Mouse (Mus musculus): ENCODE measurements around the gene Tk2. TPM values are rescaled to one million over a fixed set of nuclear protein-coding genes. Genes with fewer than 3 reads are reported as not detected.

Tk2 gene
- total RNA-seq, 2 experiments from 2014 or later = 41.3 to 41.5 TPM

GRCm38 (mm10) chr8:104232039-104232438 lies 16.3 kb downstream of the Tk2 start:
- DNase-seq (ENCODE audit: low spot score in 2 of 2) = no peak
- intact Hi-C loops (cut with DNase I) = no loop called here

GRCm38 (mm10) chr8:104230377-104230776 lies 18.0 kb downstream of the Tk2 start:
- intact Hi-C loops (cut with DNase I) = no loop called here
- DNase-seq (ENCODE audit: low spot score in 2 of 2) = no peak

GRCm38 (mm10) chr8:104227048-104227447 lies 21.3 kb downstream of the Tk2 start:
- intact Hi-C loops (cut with DNase I) = no loop called here
- DNase-seq (ENCODE audit: low spot score in 2 of 2) = no peak

DNA sequence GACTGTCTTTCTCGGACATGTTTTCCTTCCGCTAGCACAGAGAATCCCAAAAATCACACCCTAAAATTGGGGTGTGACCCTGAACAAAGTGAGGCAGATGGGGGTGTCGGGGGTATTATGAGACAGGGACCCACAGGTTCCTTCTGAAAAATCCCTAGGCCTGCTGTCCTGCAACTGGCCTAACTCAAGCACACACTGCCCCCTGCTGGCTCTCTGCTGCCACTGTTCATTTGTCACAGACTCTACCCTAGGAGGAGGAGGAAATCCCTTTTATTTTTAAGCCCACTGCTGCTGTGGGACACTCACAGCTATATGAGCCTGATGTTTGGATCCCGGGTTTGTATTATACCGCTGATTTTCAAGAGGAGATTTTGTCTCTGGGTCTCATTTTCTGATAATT lies 28.6 kb downstream of the Tk2 start:
- intact Hi-C loops (cut with DNase I) = loop anchor here (1.0 to 5.0 kb wide), 2 partner anchors 74 to 123 kb away; no protein-coding TSS in a partner anchor
- peak; percentile 60 to 76 for DNase-seq (ENCODE audit: low spot score in 2 of 2)

DNA sequence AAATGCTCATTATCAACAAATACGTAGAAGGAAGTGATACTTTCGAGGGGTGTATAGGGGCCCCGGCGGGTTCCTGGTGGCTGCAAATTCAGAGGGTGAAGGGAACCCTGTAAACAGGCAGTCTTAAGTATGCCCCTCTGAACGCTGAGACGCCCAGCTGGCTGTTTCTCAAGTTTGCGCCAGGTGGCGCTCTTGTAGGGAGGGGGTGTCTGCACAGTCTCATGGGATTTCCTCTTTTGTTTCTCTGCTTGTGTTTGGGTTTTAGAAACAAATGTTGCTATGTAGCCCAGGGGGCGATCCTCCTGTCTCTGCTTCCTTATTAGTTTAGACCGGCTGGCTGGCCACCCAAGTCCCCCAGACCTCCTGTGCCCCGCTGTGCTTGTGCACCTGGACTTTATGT lies 29.3 kb downstream of the Tk2 start:
- intact Hi-C loops (cut with DNase I) = loop anchor here (1.0 to 5.0 kb wide), 2 partner anchors 73 to 122 kb away; no protein-coding TSS in a partner anchor
- peak; percentile 40 to 53 for DNase-seq (ENCODE audit: low spot score in 2 of 2)

- intact Hi-C loops (cut with DNase I) = loop anchor here (5.0 kb wide), 1 partner anchor 120 kb away; no protein-coding TSS in a partner anchor
- no peak for DNase-seq (ENCODE audit: low spot score in 2 of 2)
These were observed 30.8 kb downstream of the Tk2 start for GRCm38 (mm10) chr8:104217601-104218000.

GRCm38 (mm10) chr8:104205292-104205691 lies 43.1 kb downstream of the Tk2 start:
- DNase-seq (ENCODE audit: low spot score in 2 of 2) = no peak
- intact Hi-C loops (cut with DNase I) = no loop called here

GRCm38 (mm10) chr8:104202320-104202719 lies 46.0 kb downstream of the Tk2 start:
- no peak for DNase-seq (ENCODE audit: low spot score in 2 of 2)
- intact Hi-C loops (cut with DNase I) = no loop called here

DNA sequence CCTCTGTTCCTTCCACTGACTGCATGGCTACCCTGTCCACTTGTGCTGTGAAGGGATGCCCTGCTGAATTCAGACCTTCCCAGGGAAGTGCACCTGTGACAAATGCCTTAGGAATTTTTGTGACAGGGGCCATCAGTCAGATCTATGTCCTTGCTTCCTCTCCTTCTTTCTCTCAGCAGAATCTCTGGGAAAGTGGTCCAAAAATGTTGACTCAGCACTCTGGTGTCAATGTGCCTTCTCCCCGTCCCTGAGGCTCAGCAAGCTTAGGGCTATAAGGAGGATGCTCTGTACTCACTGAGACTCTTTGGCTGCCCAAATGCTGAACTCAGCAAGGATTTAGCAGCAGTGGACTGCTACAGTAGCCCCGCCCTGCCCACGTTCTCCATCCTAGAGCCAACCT lies 46.7 kb downstream of the Tk2 start:
- no peak for DNase-seq (ENCODE audit: low spot score in 2 of 2)
- intact Hi-C loops (cut with DNase I) = no loop called here

GRCm38 (mm10) chr8:104199802-104200201 lies 48.6 kb downstream of the Tk2 start:
- intact Hi-C loops (cut with DNase I) = no loop called here
- DNase-seq (ENCODE audit: low spot score in 2 of 2) = no peak

GRCm38 (mm10) chr8:104191496-104191895 lies 56.9 kb downstream of the Tk2 start:
- intact Hi-C loops (cut with DNase I) = no loop called here
- no peak for DNase-seq (ENCODE audit: low spot score in 2 of 2)

DNA sequence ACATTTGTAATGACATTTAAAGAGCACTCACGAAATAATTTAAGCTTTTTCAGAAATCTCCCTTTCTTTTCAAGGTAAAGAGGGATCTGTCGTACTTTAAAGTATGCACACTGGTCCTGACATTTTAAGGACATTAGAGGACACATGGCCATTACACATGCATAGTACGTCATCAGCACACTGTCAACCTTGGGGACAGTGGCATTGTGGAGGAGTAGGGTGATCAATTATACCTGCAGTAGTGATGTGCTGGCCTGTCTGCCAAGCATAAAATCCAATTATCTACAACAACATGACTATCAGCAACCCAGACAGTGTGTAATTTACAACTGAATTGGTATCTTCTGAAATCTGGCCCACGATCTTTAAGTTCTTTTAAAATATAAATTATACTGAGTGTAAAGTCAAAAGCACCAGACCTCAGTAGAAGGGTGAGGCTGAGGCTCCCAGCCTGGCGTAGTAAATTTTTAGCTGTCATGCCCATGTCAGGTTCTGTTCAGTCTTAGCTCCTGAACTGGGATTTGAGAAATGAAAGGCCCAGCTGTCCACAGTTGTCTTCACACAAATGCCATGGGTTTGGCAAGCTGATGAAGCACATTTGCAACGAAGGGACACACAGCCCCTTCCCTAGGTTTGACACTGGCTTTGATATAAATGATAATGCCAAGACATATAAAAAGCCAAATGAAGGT lies 57.4 kb downstream of the Tk2 start:
- intact Hi-C loops (cut with DNase I) = no loop called here
- DNase-seq (ENCODE audit: low spot score in 2 of 2) = no peak

DNA sequence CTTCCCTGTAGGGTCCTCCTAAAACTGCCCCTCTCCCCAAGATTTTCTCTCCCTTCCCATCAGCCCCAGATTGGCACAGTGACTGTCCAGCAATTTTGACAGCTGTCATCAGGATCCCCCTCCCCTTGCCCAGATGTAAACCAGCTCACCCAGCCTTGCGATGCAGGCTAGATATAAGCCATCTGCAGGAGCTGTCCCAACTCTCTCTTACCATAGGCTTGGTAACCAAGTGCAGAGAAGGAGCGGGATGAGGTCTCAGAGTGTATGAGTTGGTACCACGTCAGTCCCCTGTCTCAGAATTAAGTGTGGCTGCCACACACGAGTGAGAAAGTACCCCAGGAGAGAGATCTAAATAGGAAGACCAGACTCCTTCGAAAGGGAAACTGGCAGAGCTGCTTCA lies 59.9 kb downstream of the Tk2 start:
- intact Hi-C loops (cut with DNase I) = no loop called here
- DNase-seq (ENCODE audit: low spot score in 2 of 2) = no peak

DNA sequence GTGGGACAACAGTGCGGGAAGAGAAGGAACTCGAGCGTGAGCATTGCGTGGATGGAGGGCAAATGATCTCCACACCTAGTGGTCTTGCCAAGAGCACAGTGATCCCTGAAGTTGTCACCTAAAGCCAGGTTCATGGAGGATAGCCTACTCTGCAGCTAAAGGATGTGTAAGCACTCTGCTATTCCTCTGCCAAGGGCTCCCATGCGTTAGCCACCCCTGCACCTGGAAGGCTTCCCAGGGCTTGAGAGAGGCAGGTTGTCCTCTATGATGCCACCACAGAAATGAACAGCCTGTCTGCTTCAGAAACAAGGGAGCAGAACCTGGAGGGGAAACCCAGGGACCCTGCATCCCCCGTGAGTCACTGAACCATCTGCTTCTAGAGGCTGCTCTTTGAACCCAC lies 60.7 kb downstream of the Tk2 start:
- intact Hi-C loops (cut with DNase I) = no loop called here
- DNase-seq (ENCODE audit: low spot score in 2 of 2) = no peak

GRCm38 (mm10) chr8:104186827-104187226 lies 61.5 kb downstream of the Tk2 start:
- intact Hi-C loops (cut with DNase I) = no loop called here
- DNase-seq (ENCODE audit: low spot score in 2 of 2) = no peak

- intact Hi-C loops (cut with DNase I) = no loop called here
- no peak for DNase-seq (ENCODE audit: low spot score in 2 of 2)
These were observed 63.5 kb downstream of the Tk2 start for GRCm38 (mm10) chr8:104184905-104185304.

DNA sequence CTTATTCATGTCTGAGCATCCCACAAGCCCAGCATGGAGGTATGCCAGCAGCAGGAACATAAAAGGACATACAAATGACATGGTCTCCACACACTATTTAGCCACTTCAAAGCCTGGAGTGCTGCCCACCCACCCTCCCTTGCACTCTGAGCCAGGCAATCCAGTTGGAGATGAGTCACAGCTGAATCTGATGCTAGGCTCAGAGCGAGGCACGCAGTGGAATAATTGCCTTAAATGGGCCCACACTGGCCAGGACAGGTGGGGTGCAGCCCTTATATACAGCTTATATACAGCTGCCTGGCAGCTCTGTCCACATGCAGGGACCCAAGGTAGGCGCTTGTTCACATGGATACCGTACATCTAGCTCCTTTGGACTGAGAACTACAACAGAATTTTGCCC lies 71.3 kb downstream of the Tk2 start:
- peak in 1 of 2 experiments; percentile 30 for DNase-seq (ENCODE audit: low spot score in 2 of 2)

More for the DNA sequence above, 71.3 kb downstream of the Tk2 start:
- intact Hi-C loops (cut with DNase I) = no loop called here

Other genes with a start within 250 kb of the Tk2 start
- gene Cdh5, start 146.9 kb downstream of the Tk2 start, total RNA-seq (2021) = 10 to 100 TPM; 10.4 to 11.6 TPM
- 10 to 100 TPM; 11.0 to 11.6 TPM for gene Bean1, start 78.1 kb downstream of the Tk2 start, total RNA-seq (2021)
- gene Cklf, start 2.3 kb upstream of the Tk2 start, total RNA-seq (2021) = 1 to 10 TPM; 4.9 to 9.4 TPM
- not detected for gene Cmtm2a, start 44.6 kb upstream of the Tk2 start, total RNA-seq (2021)
- gene Gm45711, start 61.5 kb upstream of the Tk2 start, total RNA-seq (2021) = not detected
- not detected for gene Cmtm1, start 61.6 kb upstream of the Tk2 start, total RNA-seq (2021)
- gene Gm11020, start 73.0 kb upstream of the Tk2 start, total RNA-seq (2021) = not detected
- gene Cmtm2b, start 73.7 kb upstream of the Tk2 start, total RNA-seq (2021) = not detected
- gene Cmtm3, start 90.9 kb upstream of the Tk2 start, total RNA-seq (2021) = 10 to 100 TPM; 11.9 to 12.1 TPM
- 10 to 100 TPM; 79.5 to 82.1 TPM for gene Cmtm4, start 147.2 kb upstream of the Tk2 start, total RNA-seq (2021)
- gene Dync1li2, start 194.5 kb upstream of the Tk2 start, total RNA-seq (2021) = 100 to 1,000 TPM; 276 to 310 TPM